Mouse (Mus musculus) ES-CJ7 (cell line): ENCODE results near the gene Tssk1.

Experiments used
- DNase-seq: peaks from one replicate; pipeline ENCODE4 v3.0.0; 2011; ENCODE audit warnings: low read depth, low spot score

Gene Tssk1

GRCm38 (mm10) chr16:17898462-17898861, 4.4 kb downstream of the Tssk1 start, which contains the start of the genes Dgcr2 and Tssk2:
Gene Dgcr2, minus strand, starts transcription at chr16:17898562.
Gene Tssk2, plus strand, starts transcription at chr16:17898637.
- DNase-seq = no peak

DNA sequence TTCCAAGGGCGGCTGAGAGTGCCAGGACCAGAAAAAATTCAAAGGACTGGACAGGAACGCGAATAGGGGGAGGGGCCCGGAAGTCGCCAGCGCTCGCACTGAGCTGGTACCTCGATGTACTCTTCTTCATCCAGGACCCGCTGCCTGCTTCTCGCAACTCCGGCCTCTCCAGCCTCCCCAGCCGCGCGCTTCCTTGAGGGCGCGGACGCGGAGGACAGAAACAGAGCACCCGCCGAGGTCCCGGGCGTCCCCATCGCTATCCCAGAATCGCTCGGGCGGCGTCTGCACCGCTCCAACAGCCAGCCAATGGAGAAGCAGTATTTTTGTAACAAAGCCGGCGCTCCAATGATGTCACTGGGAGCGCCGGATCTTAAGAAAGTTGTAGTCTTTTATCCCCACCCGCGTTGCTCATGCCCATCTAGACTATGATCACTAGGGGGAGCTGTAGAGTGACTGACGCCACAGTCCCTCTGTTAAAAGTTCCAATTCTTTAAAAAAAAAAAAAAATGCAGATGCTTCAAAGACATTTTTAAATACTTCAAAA, 17.1 kb downstream of the Tssk1 start, which contains the start of gene Ess2:
Ess2 (minus strand) TSS at position 297 of the 544 bp plus-strand sequence.
- DNase-seq = peak; percentile 95

DNA sequence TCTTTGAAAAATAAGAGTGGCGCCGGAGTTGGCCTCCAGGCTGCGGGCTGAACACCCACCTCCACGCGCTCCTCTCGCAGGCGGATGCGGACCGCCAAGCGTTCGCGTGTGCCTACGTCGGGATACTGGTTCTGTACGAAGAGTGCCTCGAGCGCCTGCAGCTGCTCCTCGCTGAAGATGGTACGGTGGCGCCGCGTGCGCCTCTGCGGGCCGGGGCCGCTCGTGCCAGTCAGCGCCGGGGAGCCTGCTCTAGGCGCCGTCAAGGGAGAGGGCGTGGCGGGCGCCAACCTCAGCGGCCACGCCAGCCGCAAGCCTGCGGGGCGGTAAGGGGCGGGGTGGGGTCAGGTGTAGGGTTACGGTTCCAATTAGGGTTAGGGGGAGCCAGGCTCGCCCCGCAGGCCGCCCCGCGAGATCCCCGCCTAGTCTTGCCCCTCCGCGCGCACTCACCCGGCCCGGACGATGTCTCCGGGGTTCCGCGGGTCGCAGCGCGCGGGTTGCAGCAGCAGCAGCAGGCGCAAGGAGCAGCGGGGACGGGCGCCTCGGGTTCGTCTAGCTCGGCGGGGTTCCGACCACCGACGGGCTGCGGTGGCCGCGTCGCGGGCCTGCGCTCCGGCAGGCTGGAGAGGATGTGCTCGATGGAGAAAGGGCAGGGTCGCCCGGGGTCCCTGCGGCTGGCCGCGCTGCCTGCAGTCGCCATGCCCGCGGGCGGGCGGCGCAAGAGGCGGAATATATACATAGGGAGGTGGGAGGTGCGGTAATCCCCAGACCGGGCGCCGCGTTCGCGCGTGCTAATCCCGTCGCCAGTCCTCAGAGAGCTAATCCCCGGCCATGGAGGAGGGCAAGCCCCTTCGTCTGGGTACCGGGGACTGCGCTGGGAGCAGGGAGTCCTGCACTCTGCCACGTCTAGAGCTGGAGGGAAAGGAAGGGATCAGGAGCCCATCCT, 20.6 kb downstream of the Tssk1 start, which contains the start of gene Gsc2:
Gsc2 (minus strand) TSS at position 753 of the 943 bp plus-strand sequence.
- peak; percentile 62 for DNase-seq

DNA sequence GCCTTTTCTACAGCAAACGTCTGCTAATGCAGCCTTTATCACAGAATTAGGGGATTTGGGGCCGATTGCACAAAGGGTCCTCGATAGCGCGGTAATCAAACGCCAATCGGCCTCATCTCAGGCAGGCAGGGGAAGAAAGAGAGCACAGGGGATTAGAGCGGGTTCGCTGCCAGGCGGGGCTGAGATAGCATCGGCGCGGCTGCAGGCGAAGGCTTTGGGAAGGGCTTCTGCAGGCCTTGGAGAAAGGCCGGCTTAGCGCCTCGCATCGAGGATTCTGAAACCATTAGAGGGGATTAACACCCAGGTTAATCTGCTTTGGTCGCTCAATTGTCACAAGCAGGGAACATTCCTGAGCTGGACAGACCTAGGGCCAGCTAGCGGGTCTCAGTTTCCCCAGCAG, 26.6 kb downstream of the Tssk1 start:
- no peak for DNase-seq

DNA sequence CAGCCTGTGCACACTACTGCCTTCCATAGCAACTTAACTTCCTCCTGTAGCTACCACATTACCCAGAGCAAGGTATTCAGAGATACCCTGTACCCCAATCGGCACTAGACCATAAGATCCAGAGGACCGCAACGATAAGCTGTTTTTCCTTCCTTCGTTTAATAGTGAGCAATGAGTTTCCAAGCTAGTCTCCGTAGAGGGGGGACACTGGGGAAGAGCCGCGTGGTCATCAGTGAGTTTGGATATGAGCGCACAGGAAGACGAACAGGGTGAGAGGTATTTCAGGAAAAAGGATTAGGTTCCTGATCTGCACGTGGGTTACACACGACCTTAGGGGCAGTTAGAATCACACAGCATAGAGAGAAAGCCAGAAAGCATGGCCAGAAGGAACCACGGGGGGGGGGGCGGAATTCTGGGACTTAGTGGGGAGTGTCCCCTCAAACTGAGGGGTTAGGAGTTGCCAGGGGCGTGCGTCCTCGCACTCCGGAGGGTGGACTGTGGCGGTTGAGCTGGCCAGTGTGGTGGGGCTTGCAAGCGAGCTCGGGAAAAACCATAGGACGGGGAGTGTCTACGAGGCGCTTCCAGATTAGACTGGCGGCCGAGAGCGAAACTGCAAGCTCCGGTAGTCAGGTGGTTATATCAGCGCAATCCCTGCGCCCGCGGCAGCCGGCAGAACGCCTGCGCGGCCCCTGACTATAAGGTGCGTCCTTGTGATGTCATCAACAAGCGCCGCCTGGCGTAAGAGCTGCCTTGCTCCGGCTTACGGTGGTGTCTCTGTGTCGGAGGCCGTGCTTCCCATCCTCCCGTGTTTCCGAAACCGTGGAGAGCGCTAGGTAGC, 27.5 kb downstream of the Tssk1 start:
- peak; percentile 98 for DNase-seq

- DNase-seq = no peak
Measured at GRCm38 (mm10) chr16:17922163-17922538, 28.1 kb downstream of the Tssk1 start.

DNA sequence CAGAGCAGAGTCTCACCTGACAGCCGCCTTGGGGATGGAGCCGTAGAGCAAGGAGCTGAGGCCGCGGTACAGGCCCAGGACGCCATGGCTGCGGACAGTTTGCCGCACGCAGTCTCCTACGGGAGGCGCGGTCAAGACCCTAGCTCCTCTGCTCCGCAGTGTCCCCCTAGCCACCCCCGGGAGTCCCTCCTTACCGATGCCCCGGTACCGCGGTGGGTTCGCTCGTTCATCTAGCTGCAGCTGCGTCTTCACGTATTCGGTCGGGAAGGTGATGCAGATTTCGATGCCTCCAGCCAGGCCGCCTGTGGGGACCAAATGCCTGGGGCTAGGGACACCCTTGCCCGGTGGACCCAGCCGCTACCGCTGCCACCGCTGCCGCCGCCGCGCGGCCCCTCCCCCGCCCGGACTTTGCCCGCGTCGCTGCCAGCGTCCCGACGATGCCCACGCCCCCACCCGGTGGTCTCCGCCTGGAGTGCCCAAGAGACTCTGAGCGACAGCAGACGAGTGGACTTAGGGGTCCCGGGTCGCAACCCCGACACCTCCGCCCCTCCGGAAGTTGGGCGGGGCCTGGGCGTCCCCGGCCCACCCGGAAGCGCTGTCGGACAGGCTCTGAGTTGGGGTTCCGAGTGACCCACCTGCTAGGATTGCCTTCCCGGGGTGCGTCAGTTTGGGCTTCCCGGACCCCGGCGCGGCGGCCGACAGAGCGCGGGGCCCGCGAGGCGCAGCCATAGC, 33.5 kb downstream of the Tssk1 start:
- DNase-seq = no peak

DNA sequence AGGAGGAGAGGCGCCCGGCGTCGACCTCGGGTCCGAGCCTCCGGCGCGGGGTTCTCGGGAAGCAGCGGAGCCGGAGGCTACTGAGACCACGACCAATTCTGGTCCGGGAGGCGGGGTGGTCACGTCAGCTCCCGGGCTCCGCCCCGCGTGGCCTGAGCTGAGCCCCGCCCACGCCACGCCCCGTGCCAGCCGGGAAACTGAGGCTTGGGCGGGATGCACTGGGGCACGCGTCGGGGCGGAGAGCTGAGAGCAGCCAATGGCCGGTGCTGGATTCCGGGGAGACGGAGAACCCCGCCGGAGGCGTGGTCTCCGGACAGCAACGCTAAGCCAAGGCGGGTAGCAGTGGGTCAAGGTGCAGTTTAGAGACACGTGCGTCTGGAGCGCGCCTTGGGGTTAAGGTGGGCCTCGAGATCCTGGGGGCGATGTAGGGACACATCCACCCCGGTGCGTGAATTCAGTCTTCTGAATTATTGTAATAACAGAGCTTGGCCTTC, 34.1 kb downstream of the Tssk1 start, which contains the start of gene Slc25a1:
Slc25a1 (minus strand) TSS at position 133 of the 494 bp plus-strand sequence.
- peak; percentile 88 for DNase-seq

DNA sequence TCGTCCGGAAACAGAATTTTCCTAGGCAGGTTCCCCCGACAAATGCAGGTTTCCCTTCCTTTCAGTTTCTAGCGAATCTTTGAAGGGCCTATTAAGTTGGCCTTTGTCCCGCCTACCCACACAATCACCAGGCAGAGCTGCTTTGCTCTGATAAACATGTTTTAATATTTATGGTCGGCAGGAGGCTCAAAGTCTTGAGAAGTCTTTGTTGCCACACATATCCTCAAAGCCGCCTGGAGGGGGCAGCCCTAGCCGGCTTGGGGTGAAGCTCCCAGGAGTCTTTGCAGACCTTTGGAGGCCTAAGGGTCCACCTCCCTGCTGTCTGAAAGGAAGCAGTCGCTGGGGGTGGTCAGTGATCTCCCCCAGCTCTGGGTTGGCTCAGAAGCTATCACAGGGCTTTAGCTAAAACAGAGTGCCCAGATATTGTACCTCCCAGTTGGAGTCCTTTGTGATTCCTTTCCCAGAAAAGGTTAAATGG, 34.6 kb downstream of the Tssk1 start:
- peak; percentile 99 for DNase-seq

DNA sequence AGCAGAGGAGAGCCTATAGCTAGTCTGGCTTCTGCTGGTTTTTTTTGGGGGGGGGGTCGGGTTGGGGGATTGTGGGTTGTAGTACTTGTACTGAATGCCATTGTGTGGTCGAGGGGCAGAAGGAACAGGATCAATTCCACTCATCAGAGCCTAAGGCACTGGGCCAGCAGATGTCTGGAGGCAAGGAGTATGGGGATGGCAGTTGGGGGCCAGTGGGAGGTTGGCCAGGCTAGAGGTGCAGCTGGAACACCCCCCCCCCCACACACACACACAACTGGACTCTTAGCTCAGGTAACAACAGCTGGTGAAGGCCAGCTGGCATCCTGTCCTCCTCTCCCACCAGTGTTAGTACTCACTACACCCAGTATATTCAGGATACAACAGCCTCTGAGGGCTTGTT, 35.2 kb downstream of the Tssk1 start:
- no peak for DNase-seq

DNA sequence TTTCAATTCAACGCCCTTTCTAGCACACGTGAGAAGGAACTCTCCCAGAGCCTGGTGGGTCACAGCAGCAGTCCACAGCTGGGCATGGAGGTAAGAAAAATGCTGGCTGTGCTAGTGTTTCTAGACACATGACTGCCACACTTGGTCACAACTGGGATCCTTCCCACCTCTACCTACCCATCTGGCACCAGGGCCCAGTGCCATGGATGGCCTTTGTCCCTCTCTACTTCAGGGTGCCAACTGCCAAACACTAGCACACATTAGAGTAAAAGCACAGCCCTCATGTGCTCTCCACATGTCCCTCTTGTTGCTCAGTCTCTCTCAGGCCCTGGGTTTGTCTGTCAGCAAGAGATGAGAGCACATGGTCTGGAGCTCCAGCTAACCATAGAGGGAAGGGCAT, 35.6 kb downstream of the Tssk1 start:
- DNase-seq = no peak

DNA sequence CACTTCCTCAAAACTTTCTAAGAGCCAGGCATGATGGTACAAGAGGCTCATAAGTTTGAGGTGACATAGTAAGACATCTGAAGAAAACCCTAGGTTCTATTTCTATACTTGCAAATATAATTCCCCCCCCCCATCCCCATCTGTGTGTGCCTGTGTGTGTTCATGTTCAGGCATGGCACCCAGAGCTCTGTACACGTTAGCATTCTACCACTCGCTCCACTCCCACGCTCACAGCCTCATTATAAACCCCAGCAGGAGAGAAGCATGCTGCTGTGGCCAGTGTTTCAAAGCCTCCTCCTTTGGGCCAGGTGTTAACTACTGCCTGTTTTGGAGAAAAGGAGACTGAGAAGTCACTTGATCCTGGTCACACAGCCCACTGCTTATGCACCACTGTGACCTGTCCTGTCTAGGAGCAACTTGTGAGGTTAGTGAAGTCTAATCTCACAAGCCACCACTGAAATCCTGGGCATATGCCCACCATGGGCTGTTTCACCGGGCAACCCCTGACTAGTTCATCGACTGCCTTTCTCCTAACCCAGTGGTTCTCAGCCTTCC, 38.0 kb downstream of the Tssk1 start:
- DNase-seq = no peak

DNA sequence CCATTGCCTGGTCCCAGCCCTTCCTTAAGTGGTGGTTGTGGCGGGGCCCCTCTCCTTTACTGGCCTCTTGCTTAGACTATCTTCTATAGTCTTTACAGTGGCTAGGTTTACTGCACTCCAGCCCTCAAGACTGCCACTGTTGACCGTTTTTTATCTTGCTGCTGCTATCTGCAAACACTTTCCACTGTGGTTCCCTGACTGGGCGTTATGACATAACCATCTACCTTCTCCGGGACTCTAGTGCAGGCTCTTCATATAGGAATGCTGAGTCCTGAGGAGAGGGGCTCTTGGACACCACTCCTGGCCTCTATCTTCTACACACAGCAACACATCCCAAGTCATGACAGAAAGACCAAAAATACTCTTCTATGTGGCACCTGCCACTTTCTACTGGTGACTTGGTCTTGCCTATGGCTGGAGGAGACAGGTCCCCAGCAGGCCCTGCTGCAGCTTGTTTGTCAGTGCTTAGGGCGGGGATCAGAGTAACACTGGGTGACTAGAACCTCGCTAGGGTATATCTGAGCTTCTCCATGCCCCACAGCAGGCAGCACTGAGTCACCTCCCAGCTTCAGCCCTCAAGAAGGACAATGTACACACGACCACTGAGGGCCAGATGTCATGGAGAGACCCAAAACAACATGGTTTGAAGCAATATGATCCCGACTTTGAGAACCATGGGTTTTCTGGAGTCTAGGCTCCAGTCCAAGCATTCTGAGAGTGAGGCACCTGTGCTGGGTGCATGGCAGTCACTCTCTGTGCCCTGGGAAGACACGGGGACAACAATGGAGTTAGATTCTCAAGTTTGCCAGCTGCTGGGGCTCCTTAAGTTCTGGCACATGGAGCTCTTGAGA, 39.8 kb downstream of the Tssk1 start:
- DNase-seq = no peak

DNA sequence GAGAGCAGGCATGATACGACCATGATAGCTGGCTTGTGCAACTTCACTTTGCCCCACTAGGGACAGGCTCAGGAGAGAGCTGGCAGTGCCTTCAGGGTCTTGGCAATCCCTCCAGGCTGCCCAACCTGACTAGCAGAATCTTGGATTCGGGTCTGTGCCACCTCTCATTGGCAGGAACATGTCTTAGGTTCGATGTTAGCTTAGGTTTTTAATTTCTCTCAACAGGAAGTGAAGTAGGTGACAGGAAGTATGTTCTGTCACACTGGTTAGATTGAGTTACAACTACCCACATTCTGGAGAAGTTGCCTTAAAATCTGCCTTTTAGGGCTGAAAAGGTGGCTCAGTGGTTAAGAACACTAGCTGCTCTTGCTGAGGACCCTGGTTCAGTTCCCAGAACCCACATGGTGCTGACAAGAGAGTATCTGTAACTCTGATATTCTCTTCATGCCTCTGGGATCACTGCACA, 40.5 kb downstream of the Tssk1 start:
- DNase-seq = no peak

DNA sequence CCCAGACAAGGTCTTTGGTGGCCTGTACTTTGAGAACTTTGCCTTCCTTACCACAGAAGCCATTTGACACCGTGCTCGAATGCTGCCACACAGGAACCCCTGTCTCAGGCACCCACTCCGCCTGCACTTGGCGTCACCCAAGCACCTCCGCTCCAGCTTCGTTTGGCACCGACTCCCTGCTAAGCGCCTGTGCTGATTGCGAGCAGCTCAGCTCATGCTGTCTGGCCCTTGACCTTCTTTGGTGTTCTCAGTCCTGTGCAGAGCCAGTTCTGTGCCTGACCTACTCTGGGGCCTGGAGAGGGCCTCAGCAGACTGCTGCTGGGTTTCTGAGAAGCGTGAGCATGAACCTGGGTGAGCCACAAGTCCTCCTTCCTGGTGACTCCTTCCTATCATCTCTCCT, 42.8 kb downstream of the Tssk1 start:
- no peak for DNase-seq

GRCm38 (mm10) chr16:17938187-17938586, 44.2 kb downstream of the Tssk1 start:
- no peak for DNase-seq

GRCm38 (mm10) chr16:17938821-17939220, 44.8 kb downstream of the Tssk1 start:
- DNase-seq = peak; percentile 80

DNA sequence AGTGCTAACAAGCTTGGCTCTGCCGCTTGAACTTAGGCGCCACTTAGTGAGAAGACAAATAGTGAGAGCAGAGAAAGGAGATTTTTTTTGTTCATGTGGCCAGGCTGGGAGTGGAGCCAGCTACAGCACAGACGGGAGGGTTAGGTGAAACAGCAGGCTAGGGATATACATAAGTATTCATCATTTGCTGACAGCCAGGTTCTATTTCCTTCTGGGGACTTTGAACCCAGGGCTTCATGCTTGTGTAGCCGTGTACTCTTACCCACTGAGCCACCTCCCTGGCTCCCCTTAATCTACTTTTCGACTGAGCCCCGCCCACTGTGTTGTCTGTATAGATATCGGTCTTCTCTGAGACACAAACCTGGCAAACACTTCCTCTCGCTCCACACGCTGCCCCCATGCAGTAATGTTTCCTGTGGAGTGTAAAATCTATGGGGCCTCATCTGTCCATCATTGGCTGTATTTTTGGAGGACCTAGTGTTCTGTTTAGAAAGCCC, 45.3 kb downstream of the Tssk1 start:
- DNase-seq = no peak

DNA sequence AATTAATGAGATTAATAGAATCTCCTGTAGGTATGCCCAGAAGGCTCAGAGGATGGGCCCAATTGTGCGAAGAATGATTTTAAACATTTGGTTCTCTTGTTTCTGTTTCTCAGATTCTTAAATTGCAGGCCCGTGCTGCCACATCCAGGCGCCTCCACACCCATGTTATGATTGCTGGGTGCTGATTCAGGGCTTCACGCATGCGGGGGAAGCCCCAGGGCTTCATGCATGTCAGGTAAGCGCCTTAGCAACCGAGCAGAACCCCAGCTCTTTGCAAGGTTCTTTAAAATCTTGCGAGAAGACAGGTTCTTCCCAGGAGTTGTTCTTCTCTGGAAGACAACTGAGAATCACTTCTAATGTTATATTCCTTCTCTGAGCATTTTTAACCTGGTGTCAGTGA, 49.4 kb downstream of the Tssk1 start:
- no peak for DNase-seq
